Mouse (Mus musculus) urinary bladder, adult 2 months (tissue): Measurements from ENCODE around the gene Plpp2. TPM values are rescaled to one million over a fixed set of nuclear protein-coding genes. Genes with fewer than 3 reads are reported as not detected.
A peak's percentile ranks its signal among the peaks of the same experiment; 100 is the strongest.

ENCODE experiments used
- DNase-seq: peaks from one replicate; pipeline ENCODE4 v3.0.0; 2022; ENCODE audit warnings: low spot score
- polyA plus RNA-seq: library from polyadenylated mRNA; depleted of rRNA; stranded (reverse); fragments of >200 nt; gene quantifications from 2 replicates; pipeline ENCODE4 v1.2.3, GENCODE M21; 2012; rRNA removed

Plpp2 gene
- 21.5 and 29.1 TPM in 2 replicates for polyA plus RNA-seq

- DNase-seq, result peak; percentile 75
These were observed at the start of gene Plpp2 for GRCm38 (mm10) chr10:79533126-79533911. Gene Plpp2, minus strand, starts transcription at chr10:79533796.

DNA sequence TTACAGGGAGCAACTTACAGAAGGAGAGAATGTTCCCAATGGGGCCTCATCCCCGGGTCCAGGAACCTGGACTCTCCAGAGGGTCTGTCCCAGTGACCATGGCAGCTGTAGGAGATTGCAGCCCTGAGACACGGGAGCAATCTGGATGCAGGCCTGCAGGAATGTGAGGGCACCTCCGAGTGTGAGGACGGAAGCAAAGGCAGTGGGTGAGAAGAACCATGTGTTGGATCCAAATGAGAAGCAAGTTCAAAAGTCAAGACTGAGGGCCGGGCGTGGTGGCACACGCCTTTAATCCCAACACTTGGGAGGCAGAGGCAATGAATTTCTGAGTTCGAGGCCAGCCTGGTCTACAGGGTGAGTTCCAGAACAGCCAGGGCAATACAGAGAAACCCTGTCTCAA lies 47.9 kb upstream of the Plpp2 start:
- peak; percentile 13 for DNase-seq

DNA sequence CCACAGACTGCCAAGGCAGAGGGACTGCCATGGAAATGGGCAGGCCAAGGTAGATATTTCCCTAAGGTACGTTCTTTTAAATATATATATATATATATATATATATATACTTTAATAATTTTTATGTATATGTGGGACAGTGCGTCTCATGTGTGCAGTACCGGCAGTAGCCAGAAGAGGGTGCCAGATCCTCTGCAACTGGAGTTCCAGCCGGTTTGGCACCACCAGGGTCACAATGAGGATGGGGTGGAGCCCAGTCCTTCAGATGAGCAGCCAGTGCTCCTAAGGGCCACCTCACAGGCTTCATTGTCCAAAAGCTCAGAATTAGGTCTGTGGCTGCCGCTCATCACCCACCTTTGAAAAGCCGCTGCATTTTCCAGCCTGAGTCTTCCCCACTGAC lies 47.2 kb upstream of the Plpp2 start:
- DNase-seq, result no peak

- peak; percentile 3 for DNase-seq
These were observed 46.8 kb upstream of the Plpp2 start for GRCm38 (mm10) chr10:79580356-79580755.

DNA sequence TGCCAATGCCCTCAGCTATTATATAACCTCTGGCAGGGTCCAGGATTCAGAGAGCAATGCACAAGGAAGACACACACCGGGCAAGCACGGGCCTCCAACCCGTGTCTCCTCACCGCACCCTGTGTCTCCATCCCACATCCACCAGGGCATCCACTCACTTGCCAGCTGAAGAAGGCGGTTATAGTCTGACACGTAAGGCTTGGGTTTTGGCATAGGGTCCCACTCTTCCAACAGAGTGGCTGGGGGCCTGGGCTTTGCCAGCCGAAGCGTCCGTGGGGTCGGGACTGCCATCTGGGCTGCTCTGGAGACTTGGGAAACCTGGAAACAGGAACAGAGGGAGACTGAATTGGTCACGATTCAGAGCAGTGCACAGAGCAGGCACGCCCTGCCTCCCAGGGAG lies 46.2 kb upstream of the Plpp2 start:
- peak; percentile 6 for DNase-seq

DNA sequence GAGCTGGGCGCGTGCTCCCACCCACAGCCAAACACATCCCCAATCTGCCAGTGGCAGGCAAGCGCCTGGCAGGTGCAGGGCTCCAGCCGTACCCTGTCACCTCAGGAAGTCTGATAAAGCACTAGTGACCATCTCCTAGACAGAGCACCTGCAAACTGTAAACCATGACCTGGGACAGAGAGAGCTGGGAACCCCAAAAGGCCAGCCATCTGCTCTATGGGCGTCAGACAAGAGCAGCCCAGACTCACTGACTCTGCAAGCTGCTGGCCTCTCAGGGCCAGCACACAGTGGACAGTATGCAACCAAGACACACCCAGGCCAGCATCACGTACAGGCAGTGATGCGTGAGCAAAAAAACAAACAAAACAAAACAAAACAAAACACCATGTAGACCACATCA lies 45.3 kb upstream of the Plpp2 start:
- DNase-seq, result peak; percentile 12

DNA sequence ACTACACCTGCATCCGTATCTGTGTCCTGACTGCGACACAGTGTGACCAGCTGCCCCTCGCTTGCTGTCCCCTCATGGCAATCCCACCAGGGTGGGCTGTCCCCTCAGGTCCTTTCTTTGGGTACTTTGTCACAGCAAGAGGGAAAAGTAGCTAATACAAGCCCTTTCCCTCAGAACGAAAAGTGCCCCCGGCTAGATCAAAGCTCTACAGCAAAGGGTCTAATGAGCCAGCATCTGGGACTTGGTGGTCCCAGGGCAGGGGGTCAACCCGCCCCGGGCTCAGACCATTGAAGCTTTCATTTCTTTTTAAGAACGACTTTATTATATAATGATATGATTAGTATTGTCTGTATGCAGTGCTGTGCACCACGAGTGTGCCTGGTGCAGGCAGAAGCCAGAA lies 44.7 kb upstream of the Plpp2 start:
- DNase-seq, result no peak

DNA sequence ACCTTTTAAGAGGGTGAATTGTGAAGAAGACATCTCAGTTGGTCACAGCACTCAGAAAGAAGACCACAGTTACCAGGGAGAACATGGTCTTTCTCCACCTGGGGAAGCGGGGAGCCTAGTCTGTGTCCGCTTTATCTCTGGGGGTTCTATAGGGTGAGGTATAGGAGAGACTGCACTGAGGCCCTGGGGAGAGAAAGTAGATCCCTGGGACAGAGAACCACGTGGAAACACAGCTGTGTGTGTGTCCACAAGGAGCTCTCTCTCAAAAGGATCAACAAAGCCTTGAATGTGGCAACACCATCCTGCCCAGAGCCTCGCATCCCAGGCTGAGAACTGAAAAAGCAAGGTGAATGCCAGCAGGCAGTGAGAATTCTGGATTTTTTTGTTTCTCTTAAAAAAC lies 43.8 kb upstream of the Plpp2 start:
- DNase-seq, result peak; percentile 0

GRCm38 (mm10) chr10:79575754-79576153 lies 42.2 kb upstream of the Plpp2 start:
- peak; percentile 6 for DNase-seq

DNA sequence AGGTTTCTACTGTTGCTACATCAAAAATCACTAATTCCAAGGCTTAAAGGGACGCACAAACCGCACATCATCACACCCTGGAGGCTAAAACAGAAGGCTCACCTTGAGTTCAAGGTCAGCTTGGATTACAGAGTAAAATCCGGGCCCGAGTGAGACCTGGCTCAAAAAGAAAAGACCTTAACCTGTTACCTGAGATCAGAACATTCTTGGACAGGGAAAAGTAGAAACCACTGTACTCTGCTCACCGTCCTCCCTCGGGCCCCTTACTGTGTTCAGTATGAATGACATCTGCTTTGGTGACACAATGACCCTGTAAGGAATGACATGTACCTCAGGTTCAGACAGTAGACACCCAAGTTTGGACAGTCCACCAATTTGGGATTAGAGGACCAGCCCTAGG lies 41.2 kb upstream of the Plpp2 start:
- DNase-seq, result peak; percentile 1

DNA sequence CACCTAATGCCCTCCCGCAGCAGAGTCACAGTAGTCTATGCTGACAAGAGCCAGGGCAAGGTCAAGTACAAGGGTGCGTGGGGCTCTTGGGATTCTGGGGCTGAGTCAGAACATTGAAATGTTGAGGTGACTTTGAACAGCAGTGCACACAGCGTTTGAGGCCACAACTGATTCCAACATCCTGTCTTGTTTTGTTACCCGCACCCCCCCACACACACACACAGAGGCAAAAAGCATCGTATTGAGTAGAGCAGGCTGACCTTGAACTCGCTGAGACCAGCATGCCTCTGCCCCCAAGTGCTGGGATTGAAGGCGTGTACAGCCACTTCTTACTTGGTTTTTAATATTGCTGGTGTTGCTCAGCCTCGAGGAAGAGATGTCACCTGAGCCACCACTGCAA lies 40.8 kb upstream of the Plpp2 start:
- peak; percentile 1 for DNase-seq

DNA sequence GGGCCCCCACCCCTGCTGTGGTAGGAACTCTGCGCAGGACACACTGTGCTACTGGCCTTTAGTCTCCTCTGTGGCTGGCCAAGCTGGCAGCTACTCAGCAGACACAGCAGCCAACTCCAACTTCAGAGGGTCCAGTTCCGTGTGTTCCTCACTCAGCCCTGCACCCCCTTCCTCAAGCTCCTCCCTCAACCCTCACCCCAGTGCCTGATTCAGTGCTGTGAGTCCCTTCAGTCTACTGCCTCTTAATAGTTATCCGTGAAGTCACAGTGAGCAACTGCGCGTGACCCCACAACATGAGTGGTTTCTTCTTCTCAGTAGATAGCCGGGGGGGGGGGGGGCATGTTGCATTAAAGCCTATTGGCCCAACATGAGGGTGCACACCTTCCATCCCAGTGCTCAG lies 40.0 kb upstream of the Plpp2 start:
- peak; percentile 11 for DNase-seq

DNA sequence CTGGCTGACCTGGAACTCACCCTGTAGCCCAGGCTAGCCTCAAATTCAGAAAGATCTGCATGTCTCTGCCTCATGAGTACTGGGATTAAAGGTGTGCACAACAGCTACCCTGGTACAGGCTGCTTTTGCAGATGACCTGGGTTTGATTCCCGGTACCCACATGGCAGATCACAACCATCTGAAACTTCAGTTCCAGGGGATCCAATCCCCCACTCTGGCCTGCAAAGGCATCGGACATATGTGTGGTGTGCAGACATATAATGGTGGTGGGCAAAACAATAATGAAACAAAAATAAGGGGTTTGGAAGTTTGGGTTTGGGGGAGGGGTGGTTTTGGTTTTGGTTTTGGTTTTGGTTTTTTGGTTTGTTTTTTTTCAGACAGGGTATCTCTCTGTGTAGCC lies 37.7 kb upstream of the Plpp2 start:
- DNase-seq, result no peak

GRCm38 (mm10) chr10:79569921-79570320 lies 36.3 kb upstream of the Plpp2 start:
- DNase-seq, result no peak

DNA sequence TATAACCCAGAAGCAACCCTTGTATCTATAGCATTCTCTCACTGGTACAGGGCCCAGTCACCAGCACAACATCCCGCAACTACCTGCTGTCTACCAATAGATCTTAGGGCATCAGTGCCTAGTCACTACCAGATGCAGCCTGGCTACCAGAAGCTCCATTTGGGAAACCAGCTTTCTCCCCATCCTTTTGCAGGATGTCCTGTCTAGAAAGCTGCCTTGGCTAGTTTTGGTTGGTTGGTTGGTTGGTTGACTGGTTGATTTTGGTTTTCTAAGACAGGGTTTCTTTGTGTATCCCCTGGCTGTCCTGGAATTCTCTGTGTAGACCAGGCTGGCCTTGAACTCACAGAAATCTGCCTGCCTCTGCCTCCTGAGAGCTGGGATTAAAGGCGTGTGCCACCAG lies 26.1 kb upstream of the Plpp2 start:
- DNase-seq, result peak; percentile 0

DNA sequence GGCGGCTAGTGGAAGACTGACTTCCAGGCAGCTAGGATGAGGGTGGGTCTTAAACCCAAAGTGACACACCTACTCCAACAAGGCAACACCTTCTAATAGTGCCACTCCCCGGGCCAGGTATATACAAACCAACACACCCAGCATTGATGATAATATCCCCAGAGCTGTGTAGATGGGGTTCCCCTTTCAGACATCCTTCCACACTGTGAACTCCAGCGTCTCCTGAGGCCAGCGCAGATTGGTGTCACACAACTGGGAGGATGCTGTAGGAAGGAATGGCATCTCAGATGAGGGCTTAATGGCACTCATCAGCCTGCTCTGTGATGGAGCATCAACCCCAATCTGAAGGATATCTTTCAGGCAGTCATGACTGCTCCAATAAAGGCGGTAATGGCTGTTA lies 23.9 kb upstream of the Plpp2 start:
- DNase-seq, result peak; percentile 9

DNA sequence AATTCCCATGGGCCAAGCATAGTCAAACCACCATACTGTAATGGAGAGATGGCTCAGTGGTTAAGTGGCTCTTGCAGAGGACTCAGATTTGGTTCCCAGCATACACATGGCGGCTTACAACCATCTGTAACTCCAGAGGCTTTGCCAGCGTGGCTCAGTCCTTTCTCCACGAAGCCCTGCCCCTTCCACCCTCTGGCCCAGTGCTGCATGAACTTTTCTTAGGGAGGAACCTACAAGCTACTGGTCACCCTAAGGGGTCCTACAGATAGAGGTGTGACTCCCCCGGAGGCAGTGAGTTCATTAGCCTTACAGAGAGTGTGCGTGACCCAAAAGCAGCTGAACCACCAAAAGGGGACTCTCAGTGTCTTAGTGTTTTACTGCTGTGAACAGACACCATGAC lies 23.4 kb upstream of the Plpp2 start:
- peak; percentile 6 for DNase-seq

DNA sequence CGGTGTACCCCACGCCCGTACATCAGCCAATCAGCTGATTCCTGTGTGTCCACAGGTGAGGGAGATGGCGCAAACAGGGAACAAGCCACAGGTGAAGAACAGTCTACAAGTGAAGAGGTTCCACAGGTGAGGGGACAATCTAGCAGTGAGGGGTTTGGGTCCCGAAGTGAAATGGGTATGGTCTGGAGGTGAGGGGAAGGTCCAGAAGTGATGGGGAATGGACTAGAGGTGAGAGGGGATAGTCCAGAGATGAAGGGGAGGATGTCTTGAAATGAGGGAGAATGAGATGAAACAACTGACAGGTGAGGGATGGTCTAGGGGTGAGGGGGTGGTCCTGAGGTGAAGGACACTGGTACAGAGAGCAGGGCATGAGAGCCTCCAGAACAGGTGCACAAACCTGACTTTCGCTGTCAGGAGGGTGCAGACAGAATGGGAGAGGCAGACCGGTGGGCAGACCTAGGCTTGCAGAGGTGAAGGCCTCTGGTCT lies 21.7 kb upstream of the Plpp2 start:
- peak; percentile 16 for DNase-seq

GRCm38 (mm10) chr10:79554330-79555237 lies 21.0 kb upstream of the Plpp2 start, which contains the start of gene Mier2:
Gene Mier2, minus strand, starts transcription at chr10:79555199.
- peak; percentile 79 for DNase-seq

GRCm38 (mm10) chr10:79553691-79554090 lies 20.1 kb upstream of the Plpp2 start:
- DNase-seq, result peak; percentile 20

- peak; percentile 12 for DNase-seq
These were observed 19.6 kb upstream of the Plpp2 start for GRCm38 (mm10) chr10:79553176-79553575.

GRCm38 (mm10) chr10:79552531-79552930 lies 18.9 kb upstream of the Plpp2 start:
- peak; percentile 16 for DNase-seq

- peak; percentile 15 for DNase-seq
These were observed 16.8 kb upstream of the Plpp2 start for GRCm38 (mm10) chr10:79550366-79550765.
